Mouse (Mus musculus) embryonic fibroblast, embryonic 13.5 days (primary cell): ENCODE results near the gene Sdk2. TPM values are rescaled to one million over a fixed set of nuclear protein-coding genes. Genes with fewer than 3 reads are reported as not detected.

Experiments
- H3K27ac ChIP-seq: 2 replicates; pipeline ENCODE4 v1.5.1; 2012; ENCODE audit warnings: low read length, control low read depth, inconsistent platforms; ENCODE audit not compliant: insufficient read depth
- H3K4me1 ChIP-seq: 2 replicates; pipeline ENCODE4 v1.6.1; 2011; ENCODE audit warnings: low read length; ENCODE audit not compliant: control insufficient read depth, insufficient read depth
- H3K4me3 ChIP-seq: 2 replicates; pipeline ENCODE4 v1.5.1; 2011; ENCODE audit warnings: mild to moderate bottlenecking, control low read depth, low read length; ENCODE audit not compliant: insufficient read depth
- CTCF ChIP-seq: IDR thresholded peaks from 2 replicates; pipeline ENCODE4 v1.5.1; 2011; ENCODE audit warnings: mild to moderate bottlenecking, control low read depth, low read length, moderate library complexity, borderline replicate concordance; ENCODE audit not compliant: insufficient read depth
- POLR2A ChIP-seq: IDR thresholded peaks from 2 replicates; pipeline ENCODE4 v1.6.1; 2011; ENCODE audit warnings: low read depth, mild to moderate bottlenecking, control low read depth, low read length, moderate library complexity
- polyA plus RNA-seq: library from polyadenylated mRNA; stranded (reverse); fragments of >200 nt; gene quantifications from 2 replicates; pipeline ENCODE4 v1.2.4, GENCODE M21; 2011; ENCODE audit warnings: low read depth; ENCODE audit not compliant: missing spikeins, insufficient read length

The Sdk2 gene
- polyA plus RNA-seq, 1 experiment = 0.83 TPM

GRCm38 (mm10) chr11:113736848-113737552 is 329.8 kb downstream of the Sdk2 start:
- Histone ChIP-seq H3K27ac (no peak overlapping the region), H3K4me3 (no peak overlapping the region), H3K4me1 (peaks cover 27% of the 10 kb centered on the region)
- TF ChIP-seq POLR2A (no peak), CTCF (no peak)

GRCm38 (mm10) chr11:113735151-113735550 is 331.7 kb downstream of the Sdk2 start:
- Histone ChIP-seq H3K4me1 (peaks cover 30% of the 10 kb centered on the region), H3K4me3 (no peak overlapping the region), H3K27ac (no peak overlapping the region)
- TF ChIP-seq POLR2A (no peak), CTCF (no peak)

DNA sequence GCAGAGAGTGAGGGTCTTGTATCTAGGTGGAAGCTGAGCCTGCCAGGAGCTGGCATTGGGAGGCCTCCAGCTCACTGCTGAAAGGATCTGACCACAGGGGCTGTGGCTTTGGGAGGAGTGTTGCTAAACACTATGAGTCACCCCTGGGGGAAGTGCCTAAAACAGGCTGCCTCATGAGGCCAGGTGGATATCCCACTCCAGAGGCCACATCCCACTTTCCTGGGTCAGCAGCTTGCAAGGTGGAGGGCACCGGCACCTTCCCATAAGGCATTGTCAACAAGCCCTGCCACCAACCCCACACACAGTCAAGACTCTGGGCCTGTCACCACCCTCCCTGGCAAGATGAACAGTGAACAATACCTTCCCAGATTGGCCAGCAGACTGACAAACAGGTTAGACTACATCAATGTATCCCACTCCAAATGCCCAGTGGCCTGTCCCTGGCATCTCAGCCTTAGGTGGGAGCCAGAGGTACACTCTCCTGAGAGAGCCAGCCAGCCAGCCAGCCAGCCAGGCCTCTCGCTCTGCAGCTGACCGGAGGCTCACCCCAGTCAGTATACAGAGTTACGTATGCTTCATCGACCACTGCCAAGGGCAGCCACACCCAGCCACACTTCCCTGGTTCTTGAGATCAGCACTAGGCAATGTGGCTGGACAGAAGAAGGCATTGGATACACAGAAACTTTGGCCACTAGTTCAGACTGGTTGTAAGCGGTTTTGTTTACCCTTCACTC is 333.0 kb downstream of the Sdk2 start:
- TF ChIP-seq CTCF (no peak), POLR2A (no peak)
- no peak overlapping the region for H3K4me3 ChIP-seq
- H3K4me1 ChIP-seq = peaks cover 36% of the 10 kb centered on the region
- no peak overlapping the region; the same call in 1 of the 2 replicates for H3K27ac ChIP-seq

DNA sequence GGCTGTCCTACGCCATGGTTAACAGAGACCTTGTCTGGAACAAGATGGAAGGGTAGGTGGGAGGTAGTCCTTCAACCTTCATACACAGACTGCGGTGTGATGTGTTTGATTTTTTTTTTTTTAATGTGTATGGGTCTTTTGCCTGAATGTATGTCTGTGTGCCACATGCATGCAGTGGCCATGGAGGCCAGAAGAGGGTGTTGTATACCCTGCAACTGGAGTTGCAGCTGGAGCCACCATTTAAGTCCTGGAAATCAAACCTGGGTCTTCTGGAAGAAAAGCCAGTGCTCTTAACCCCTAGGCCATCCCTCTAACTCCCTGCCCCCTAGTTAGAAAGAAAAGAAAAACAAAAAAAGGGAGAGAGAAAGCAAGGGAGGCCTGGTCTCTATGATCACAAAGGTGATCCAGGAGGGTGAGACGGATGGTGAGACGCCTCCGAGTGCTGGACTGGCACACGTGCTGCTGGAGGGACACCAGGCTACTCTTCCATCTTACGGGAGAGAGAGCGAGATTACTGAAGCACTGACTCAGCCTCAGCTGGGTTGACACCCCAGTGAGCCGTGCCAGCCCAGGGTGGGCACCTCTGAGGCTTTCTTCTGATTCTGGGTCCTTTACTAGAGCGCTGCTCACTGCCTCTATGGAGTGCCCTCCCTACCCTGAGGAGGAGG is 334.8 kb downstream of the Sdk2 start:
- no peak overlapping the region for H3K4me3 ChIP-seq
- peaks cover 36% of the 10 kb centered on the region for H3K4me1 ChIP-seq
- H3K27ac ChIP-seq = no peak overlapping the region
- TF ChIP-seq CTCF (no peak), POLR2A (no peak)

GRCm38 (mm10) chr11:113730879-113731278 is 336.0 kb downstream of the Sdk2 start:
- H3K4me1 ChIP-seq = peaks cover 36% of the 10 kb centered on the region
- H3K4me3 ChIP-seq = no peak overlapping the region
- H3K27ac ChIP-seq = no peak overlapping the region
- no peak for TF ChIP-seq CTCF
- TF ChIP-seq POLR2A = no peak

GRCm38 (mm10) chr11:113729917-113730316 is 336.9 kb downstream of the Sdk2 start:
- peaks cover 32% of the 10 kb centered on the region for H3K4me1 ChIP-seq
- no peak overlapping the region for H3K4me3 ChIP-seq
- TF ChIP-seq CTCF (no peak), POLR2A (no peak)
- H3K27ac ChIP-seq = peak overlapping the region; percentile 14; the same call in 1 of the 2 replicates

DNA sequence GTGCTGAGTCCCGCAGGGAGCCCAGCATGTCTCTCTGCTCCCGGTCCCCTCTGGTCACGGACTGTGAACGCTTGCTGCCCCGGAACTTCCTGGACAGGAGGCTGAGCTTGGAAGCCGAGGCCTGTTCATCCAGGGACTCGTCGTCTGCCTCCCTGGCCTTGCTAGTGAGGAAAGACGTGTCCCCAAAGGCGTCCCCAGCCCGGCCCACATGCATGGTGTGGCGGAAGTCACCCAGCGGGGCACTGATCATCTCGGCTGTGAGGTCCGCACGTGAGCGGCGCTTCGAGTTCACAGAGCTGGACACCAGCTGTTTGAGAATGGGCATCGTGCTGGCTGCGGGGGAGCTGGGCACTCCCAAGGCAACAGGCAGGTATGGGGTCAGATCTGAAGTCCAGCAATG is 337.6 kb downstream of the Sdk2 start:
- H3K27ac ChIP-seq = peak overlapping the region; percentile 67
- no peak for TF ChIP-seq CTCF
- H3K4me1 ChIP-seq = peaks cover 25% of the 10 kb centered on the region
- H3K4me3 ChIP-seq = no peak overlapping the region

- Histone ChIP-seq H3K27ac (no peak overlapping the region), H3K4me1 (peaks cover 14% of the 10 kb centered on the region), H3K4me3 (no peak overlapping the region)
- no peak for TF ChIP-seq POLR2A
- no peak for TF ChIP-seq CTCF
Observed at GRCm38 (mm10) chr11:113727992-113728391, 338.9 kb downstream of the Sdk2 start.

GRCm38 (mm10) chr11:113726994-113727888 is 339.6 kb downstream of the Sdk2 start:
- Histone ChIP-seq H3K4me1 (peaks cover 9% of the 10 kb centered on the region; the same call in 1 of the 2 replicates), H3K4me3 (no peak overlapping the region), H3K27ac (no peak overlapping the region)
- TF ChIP-seq CTCF (no peak), POLR2A (no peak)
